Mouse (Mus musculus) lung, embryonic 15.5 days (tissue): ENCODE measurements around the gene Smim6. TPM values are rescaled to one million over a fixed set of nuclear protein-coding genes. Genes with fewer than 3 reads are reported as not detected.

Source experiments
- ATAC-seq: fragments of 200-750 bp; cut with Nextera tagmentation; 2 replicates; pipeline ENCODE4 v1.8.0; 2017; ENCODE audit warnings: moderate number of reproducible peaks, borderline replicate concordance; ENCODE audit not compliant: low FRiP score, low TSS enrichment; ENCODE audit errors: extremely low read depth
- H3K27ac ChIP-seq: fragments of 300-500 bp; sonication (generic); 2 replicates; pipeline ENCODE4 v1.5.1; 2015; ENCODE audit warnings: moderate library complexity, mild to moderate bottlenecking, inconsistent platforms
- H3K27me3 ChIP-seq: fragments of 300-500 bp; sonication (generic); 2 replicates; pipeline ENCODE4 v1.6.1; 2015; ENCODE audit warnings: inconsistent platforms
- H3K36me3 ChIP-seq: fragments of 300-500 bp; sonication (generic); 2 replicates; pipeline ENCODE4 v1.6.1; 2015; ENCODE audit warnings: inconsistent platforms
- H3K4me1 ChIP-seq: fragments of 300-500 bp; sonication (generic); 2 replicates; pipeline ENCODE4 v1.6.1; 2015; ENCODE audit warnings: inconsistent platforms
- H3K4me2 ChIP-seq: fragments of 300-500 bp; sonication (generic); 2 replicates; pipeline ENCODE4 v1.6.1; 2015; ENCODE audit warnings: inconsistent platforms, mild to moderate bottlenecking, moderate library complexity
- H3K4me3 ChIP-seq: fragments of 300-500 bp; sonication (generic); 2 replicates; pipeline ENCODE4 v1.5.1; 2015; ENCODE audit warnings: mild to moderate bottlenecking, inconsistent platforms
- H3K9ac ChIP-seq: fragments of 300-500 bp; sonication (generic); 2 replicates; pipeline ENCODE4 v1.6.1; 2015; ENCODE audit warnings: inconsistent platforms
- H3K9me3 ChIP-seq: fragments of 300-500 bp; sonication (generic); 2 replicates; pipeline ENCODE4 v1.6.1; 2016; ENCODE audit warnings: inconsistent platforms
- WGBS: fragments of 180-500 bp; shearing (Covaris S2); methylation state at CpG from one replicate; pipeline ENCODE4 v1.1.7; 2015; 5-methylcytosine and 5-hydroxymethylcytosine counted together
- polyA plus RNA-seq: library from polyadenylated mRNA; unstranded; fragments of >200 nt; fragmentation: Nextera tagmentation; extraction: Ambion mirVana; gene quantifications from 2 replicates; pipeline ENCODE4 v1.2.1, GENCODE M21; 2015

Smim6 gene
- polyA plus RNA-seq, 1 experiment from 2014 or later = 25.5 TPM

DNA sequence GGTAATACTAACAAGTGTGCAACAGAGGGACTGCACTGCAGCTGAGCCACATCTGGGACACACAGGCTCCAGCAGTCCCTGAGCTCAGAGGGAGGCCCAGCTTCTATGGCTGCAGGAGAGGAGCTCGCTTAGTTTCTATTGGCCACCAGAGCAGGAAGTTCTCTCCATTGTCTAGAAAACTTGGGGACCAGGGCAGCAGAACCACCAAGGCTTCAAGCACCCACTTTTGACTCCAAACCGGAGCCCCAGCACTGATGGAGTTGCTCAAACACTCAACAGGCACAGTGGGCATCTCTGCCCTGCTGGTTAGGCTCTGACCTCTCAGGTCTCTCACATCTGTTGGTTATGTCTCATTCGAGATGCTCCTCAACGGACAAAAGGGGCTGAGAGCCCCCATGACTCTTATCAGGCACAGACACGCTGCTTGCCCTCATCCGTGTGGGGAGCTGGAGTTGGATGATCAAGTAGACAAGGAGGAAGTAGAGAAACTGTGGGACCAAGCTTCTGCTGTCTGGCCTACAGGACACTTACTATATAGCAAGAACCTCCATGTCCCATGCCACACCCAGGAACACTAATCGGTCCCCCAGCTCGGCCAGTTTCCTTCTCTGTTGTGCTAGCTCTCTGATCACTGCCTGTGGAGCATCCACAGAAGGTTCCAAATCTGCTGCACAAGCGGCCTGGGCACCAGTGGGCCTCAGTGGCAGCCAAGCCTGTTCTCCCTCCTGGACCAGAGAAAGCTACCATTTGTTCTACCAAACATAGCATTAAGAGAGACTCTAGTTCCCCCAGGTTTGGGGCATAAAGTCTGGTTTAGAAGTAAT lies 10.3 kb upstream of the Smim6 start:
- Histone ChIP-seq H3K4me3 (no peak overlapping the region), H3K27me3 (no peaks in the 10 kb centered on the region), H3K36me3 (no peaks in the 10 kb centered on the region), H3K4me1 (peaks cover 76% of the 10 kb centered on the region), H3K9ac (no peak overlapping the region), H3K27ac (peak overlapping the region; percentile 70; the same call in 1 of the 2 replicates), H3K4me2 (no peak overlapping the region), H3K9me3 (no peaks in the 10 kb centered on the region)
- WGBS = 82% methylated on average over 9 of the region's 9 CpGs
- no peak for ATAC-seq

DNA sequence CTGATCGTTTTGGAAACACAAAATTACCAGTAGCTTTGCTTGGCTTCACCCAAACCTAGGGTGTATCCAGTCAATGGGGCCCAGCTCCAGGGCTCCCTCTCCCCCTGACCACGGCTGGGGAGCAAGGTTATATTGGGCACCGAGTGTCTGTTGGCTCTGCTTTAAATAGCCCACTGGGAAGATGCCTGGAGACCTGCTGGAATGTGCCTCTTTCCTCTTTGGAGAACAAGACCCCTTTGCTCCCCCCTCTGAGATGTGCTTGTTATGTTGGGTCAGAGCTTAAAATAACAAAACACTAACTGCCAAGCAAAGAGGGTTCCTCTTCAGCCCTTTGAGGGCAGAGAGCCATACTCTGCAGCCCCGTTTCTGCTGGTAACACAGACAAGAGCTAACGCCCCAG lies 9.6 kb upstream of the Smim6 start:
- H3K9ac ChIP-seq = no peak overlapping the region
- ATAC-seq = no peak
- H3K4me1 ChIP-seq = peaks cover 76% of the 10 kb centered on the region
- no peaks in the 10 kb centered on the region for H3K9me3 ChIP-seq
- 79% methylated on average over 5 of the region's 5 CpGs for WGBS
- no peak overlapping the region for H3K4me2 ChIP-seq
- no peak overlapping the region for H3K4me3 ChIP-seq
- H3K27ac ChIP-seq = peak overlapping the region; percentile 70
- no peaks in the 10 kb centered on the region for H3K36me3 ChIP-seq
- H3K27me3 ChIP-seq = no peaks in the 10 kb centered on the region

DNA sequence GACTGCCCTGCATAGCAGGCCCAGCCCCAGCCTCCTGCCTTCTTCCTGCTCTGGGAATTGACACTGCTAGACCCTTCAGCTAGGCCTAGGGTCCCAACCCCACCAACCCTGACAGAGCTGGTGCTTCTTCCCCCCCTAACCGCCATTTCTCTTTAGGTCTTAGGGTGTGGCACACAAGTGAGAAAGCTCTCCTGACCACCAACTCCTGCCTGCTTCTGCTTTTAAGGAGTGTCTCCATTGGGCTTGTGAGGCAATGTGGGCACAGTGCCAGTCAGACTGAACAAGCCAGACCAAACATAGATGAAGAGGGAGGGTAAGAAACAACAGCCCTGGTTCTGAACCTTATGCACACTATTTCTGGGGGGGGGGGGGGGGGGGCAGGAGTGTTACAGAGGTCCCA lies 9.0 kb upstream of the Smim6 start:
- no peaks in the 10 kb centered on the region for H3K9me3 ChIP-seq
- H3K4me2 ChIP-seq = peak overlapping the region; percentile 0; the same call in 1 of the 2 replicates
- ATAC-seq = no peak
- no peaks in the 10 kb centered on the region for H3K36me3 ChIP-seq
- no peak overlapping the region for H3K9ac ChIP-seq
- 68% methylated on average over 1 of the region's 1 CpGs for WGBS
- peaks cover 76% of the 10 kb centered on the region for H3K4me1 ChIP-seq
- no peaks in the 10 kb centered on the region for H3K27me3 ChIP-seq
- no peak overlapping the region for H3K4me3 ChIP-seq
- peak overlapping the region; percentile 79 for H3K27ac ChIP-seq

DNA sequence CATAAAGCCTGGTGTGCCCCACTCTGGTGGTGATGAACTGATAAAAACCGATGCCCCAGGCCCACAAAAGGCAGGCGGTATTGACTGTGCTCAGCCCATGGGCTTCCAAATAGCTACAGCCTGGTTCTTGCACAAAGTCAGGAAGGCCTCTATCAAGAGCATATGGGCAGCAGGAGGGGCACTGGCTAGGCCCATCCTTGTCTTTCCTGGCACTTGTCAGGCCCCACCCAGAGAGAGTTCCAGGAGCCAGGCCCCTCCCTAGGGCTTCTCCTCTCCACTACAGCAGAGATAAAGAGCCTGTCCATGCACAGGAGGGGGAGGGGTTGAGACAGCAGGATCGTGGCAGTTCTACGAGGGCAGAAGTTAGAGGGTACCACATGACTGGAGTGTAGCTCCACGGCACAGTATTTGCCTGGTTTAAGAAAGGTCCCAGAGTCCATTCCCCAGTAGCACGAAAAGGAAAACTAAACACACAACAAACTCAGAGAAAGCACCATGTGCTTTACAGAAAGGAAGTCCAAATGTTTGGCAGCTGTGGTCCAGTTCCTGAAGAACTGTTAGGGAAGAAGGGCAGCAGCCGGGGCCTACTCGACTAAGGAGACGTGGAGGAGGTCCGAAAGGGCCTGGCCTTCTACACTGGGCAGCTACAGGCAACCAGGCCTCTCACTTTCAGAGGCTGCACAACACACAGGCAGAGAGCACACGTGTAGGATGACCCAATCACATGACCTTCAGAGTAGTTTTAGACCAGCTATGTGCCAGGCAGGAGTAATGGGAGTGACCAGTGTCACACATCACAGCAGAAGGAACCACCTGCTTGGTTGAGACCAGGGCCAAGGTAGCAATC lies 8.2 kb upstream of the Smim6 start:
- no peak overlapping the region for H3K9ac ChIP-seq
- H3K9me3 ChIP-seq = no peaks in the 10 kb centered on the region
- H3K4me1 ChIP-seq = peaks cover 75% of the 10 kb centered on the region
- H3K36me3 ChIP-seq = no peaks in the 10 kb centered on the region
- H3K27me3 ChIP-seq = no peaks in the 10 kb centered on the region
- WGBS = 40% methylated on average over 11 of the region's 11 CpGs
- H3K4me3 ChIP-seq = no peak overlapping the region
- peak overlapping the region; percentile 79 for H3K27ac ChIP-seq
- ATAC-seq = peak; percentile 49
- peak overlapping the region; percentile 2; the same call in 1 of the 2 replicates for H3K4me2 ChIP-seq

DNA sequence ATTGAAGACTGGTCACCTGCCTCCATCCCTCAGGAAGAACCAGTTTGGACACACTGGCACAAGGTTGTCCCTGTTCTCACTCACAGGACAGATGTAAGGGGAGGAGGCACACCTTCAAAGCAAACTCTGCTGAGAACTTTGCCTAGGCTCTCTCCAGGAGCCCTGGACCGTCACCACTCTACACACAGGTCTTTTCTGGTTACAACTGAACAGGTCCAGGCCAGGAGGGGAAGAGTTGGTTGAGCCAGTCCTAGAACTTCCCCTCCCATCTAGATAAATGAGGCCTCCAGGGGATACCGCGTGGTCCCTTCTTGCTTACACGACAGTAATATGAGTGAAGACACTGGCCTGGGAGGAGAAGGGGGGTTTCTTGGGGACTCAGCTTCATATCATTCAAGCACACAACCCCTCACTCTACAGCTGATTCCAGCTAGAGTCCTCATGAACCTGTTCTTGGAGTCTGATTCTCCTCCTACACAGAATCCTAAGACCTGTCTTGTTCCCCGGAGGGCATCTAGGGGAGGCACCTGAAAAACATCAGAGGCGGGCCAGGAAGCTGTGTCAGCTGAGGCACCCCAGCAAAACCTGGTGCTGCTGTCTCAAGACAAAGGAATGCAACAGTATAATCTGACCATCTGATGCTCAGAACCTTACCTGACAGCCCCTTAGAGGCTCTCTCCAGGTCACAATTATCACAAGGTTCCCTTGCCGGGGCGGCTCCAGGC lies 7.4 kb upstream of the Smim6 start:
- Histone ChIP-seq H3K4me1 (peaks cover 68% of the 10 kb centered on the region), H3K9ac (no peak overlapping the region), H3K4me2 (peak overlapping the region; percentile 19; the same call in 1 of the 2 replicates), H3K4me3 (no peak overlapping the region), H3K27me3 (no peaks in the 10 kb centered on the region), H3K9me3 (no peaks in the 10 kb centered on the region), H3K27ac (peak overlapping the region; percentile 79), H3K36me3 (no peaks in the 10 kb centered on the region)
- no peak for ATAC-seq
- WGBS = 58% methylated on average over 8 of the region's 8 CpGs

DNA sequence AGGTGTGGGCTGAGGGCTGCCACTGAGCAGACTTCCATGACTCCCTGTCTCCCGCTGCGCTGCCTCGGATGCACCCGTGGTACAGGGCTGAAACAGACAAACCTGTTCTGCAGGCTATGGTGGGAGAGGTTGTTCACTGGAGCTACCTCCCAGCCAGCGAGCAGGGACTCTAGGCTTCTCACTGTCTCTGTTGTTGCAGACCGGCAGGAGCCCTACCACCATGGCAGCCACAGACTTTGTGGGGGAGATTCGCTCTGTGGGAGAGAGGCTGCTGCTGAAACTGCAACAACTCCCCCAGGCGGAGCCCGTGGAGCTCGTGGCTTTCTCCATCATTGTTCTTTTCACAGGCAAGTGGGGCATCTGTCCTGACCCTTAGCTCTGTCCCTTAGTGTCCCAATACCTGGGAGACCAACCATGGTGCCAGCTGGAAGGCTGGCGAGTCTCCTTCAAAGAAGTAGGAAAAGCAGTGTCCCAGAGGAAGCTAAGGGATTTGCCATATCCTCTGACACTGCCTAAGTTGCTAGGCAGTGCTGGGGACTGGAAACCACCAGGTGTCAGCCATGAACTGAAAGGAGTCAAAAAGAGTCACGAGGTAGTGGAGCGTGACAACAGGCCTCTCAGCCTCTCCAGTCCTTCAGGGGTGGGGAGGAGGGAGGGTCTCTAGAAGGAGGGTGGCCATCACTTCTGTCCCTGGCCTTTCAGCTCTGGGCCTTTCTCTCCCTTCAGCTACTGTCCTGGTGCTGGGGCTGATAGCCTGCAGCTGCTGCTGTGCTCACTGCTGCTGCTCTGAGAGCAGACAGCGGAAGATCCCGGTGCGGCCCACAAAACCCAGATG lies 6.6 kb upstream of the Smim6 start:
- no peak overlapping the region for H3K4me3 ChIP-seq
- peaks cover 60% of the 10 kb centered on the region for H3K4me1 ChIP-seq
- H3K27me3 ChIP-seq = no peaks in the 10 kb centered on the region
- no peak for ATAC-seq
- H3K4me2 ChIP-seq = 0 out of 2 replicates have a peak overlapping the region, but pooled peaks have one; percentile 19
- peak overlapping the region; percentile 79 for H3K27ac ChIP-seq
- H3K36me3 ChIP-seq = no peaks in the 10 kb centered on the region
- WGBS = 37% methylated on average over 16 of the region's 16 CpGs
- H3K9me3 ChIP-seq = no peaks in the 10 kb centered on the region
- no peak overlapping the region for H3K9ac ChIP-seq

DNA sequence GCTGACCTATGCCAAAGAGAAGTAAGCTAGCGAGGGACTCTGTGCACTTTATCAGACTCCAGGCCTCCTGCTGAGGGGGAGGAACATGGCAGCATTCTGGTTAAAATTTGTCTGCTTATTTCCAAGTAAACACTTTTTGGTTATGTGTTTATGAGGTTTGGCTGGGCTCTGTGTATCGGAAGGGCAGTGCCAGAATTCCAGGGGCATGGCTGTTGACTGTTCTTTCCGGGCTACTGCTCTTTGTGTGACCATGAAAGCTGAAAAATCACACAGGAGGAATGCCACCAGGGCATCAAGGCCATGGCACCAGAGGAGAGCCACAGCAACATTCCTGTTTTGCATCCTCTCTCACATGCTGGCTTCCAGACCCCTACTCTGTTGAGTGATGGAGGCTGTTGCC lies 5.7 kb upstream of the Smim6 start:
- no peak for ATAC-seq
- no peak overlapping the region for H3K4me3 ChIP-seq
- no peaks in the 10 kb centered on the region for H3K36me3 ChIP-seq
- WGBS = 64% methylated on average over 3 of the region's 3 CpGs
- peaks cover 54% of the 10 kb centered on the region for H3K4me1 ChIP-seq
- no peaks in the 10 kb centered on the region for H3K27me3 ChIP-seq
- no peaks in the 10 kb centered on the region for H3K9me3 ChIP-seq
- H3K4me2 ChIP-seq = no peak overlapping the region
- H3K27ac ChIP-seq = no peak overlapping the region
- H3K9ac ChIP-seq = no peak overlapping the region

DNA sequence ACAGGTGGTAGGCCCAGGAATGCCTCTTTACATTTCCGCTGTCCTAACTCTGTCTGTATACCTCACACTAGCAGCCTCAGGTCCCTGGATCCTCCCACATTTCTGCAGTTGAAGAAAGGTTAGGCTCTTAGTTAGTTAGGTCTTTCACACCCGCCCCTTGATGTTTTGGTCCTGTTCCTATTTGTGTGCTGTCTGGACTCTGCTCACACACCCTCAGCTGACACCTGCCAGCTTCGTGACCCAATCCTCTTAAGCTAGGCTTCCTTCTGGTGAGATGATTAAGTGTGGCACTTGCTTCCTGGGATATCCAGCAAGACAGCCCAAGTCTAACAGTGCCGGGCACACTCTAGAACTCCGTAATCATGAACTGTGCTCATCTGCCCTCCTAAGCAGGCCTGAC lies 5.3 kb upstream of the Smim6 start:
- Histone ChIP-seq H3K36me3 (no peaks in the 10 kb centered on the region), H3K9ac (no peak overlapping the region), H3K27ac (no peak overlapping the region), H3K4me1 (peaks cover 54% of the 10 kb centered on the region), H3K4me2 (no peak overlapping the region), H3K27me3 (no peaks in the 10 kb centered on the region), H3K4me3 (no peak overlapping the region), H3K9me3 (no peaks in the 10 kb centered on the region)
- WGBS = 82% methylated on average over 5 of the region's 5 CpGs
- no peak for ATAC-seq

DNA sequence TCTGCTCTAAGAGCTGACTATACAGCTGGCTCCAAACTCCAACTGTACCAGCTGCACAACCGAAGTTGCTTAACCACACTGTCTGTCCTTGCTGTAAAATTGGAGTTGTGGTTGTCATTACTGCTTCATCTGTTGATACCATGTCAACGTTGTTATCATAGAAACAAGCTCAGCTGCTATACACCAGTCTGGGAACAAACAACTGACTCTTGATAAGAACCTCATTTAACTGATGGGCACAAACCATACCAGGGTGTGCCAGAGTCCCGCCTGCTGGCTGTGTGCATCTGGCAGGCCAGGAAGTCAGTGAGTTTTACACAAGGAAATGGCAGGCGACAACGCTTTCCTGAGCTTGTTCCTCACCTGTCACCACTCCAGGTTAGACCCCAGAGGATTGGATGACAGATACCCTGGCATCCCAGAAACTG lies 669 bp upstream of the Smim6 start:
- peaks cover 9% of the 10 kb centered on the region; the same call in 1 of the 2 replicates for H3K4me1 ChIP-seq
- 71% methylated on average over 5 of the region's 5 CpGs for WGBS
- H3K9ac ChIP-seq = 0 out of 2 replicates have a peak overlapping the region, but pooled peaks have one; percentile 0
- no peak for ATAC-seq
- H3K36me3 ChIP-seq = peaks cover 18% of the 10 kb centered on the region
- no peak overlapping the region for H3K4me2 ChIP-seq
- no peaks in the 10 kb centered on the region for H3K27me3 ChIP-seq
- no peak overlapping the region for H3K4me3 ChIP-seq
- H3K27ac ChIP-seq = peak overlapping the region; percentile 96
- no peaks in the 10 kb centered on the region for H3K9me3 ChIP-seq

DNA sequence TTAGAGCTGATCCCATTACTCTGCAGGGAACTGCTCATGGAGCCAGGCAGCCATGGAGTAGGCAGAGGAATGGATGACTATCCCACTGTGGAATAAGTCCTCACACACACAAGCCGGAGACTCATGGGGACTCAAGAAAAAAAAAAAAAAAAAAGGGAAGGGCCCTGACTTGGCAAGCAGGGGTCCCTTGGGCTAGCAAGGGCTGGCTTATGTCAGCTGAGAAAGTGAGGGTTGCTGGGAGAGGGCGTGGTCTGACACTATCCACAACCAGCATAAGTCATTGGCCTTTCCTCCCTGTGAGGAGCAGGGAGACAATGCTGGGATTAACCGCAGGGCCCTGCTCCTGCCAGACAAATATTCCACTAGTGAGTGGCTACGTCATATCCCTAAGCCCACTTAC lies 4.8 kb downstream of the Smim6 start:
- H3K36me3 ChIP-seq = peaks cover 25% of the 10 kb centered on the region
- H3K27me3 ChIP-seq = no peaks in the 10 kb centered on the region
- H3K27ac ChIP-seq = no peak overlapping the region
- no peaks in the 10 kb centered on the region for H3K4me1 ChIP-seq
- no peak overlapping the region for H3K9ac ChIP-seq
- no peak for ATAC-seq
- H3K4me2 ChIP-seq = no peak overlapping the region
- no peak overlapping the region for H3K4me3 ChIP-seq
- H3K9me3 ChIP-seq = no peaks in the 10 kb centered on the region
- WGBS = 88% methylated on average over 4 of the region's 4 CpGs

DNA sequence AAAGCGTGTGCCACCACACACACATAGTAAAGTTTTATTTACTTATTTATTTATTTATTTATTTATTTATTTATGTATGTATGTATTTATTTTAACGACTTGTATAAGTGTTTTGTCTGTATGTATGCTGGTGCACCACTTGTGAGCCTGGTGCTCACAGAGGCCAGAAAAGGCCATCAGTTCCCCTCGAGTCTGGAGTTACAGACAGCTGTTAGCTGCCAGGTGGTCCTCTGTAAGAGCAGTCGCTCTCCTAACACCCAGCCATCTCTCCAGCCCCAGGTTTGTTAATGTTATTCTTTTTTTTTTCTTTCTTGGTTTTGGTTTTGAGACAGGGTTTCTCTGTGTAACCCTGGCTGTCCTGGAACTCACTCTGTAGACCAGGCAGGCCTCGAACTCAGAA lies 6.8 kb downstream of the Smim6 start:
- 80% methylated on average over 5 of the region's 5 CpGs for WGBS
- no peak for ATAC-seq
- no peaks in the 10 kb centered on the region for H3K9me3 ChIP-seq
- H3K27me3 ChIP-seq = no peaks in the 10 kb centered on the region
- H3K27ac ChIP-seq = no peak overlapping the region
- H3K36me3 ChIP-seq = peaks cover 27% of the 10 kb centered on the region
- no peak overlapping the region for H3K4me2 ChIP-seq
- no peak overlapping the region for H3K9ac ChIP-seq
- H3K4me1 ChIP-seq = no peaks in the 10 kb centered on the region
- no peak overlapping the region for H3K4me3 ChIP-seq
